Mouse (Mus musculus) adrenal gland (tissue): Measurements from ENCODE around the gene Coq4.

Experiments used
- intact Hi-C: fragments of 180-260 bp; cut with DNase I; formaldehyde crosslinking; loops from one replicate; pipeline ENCODE4 v1.15.1; 2025
- microRNA-seq, 2 experiments: library from miRNA; unstranded; fragments of <30 nt; microRNA quantifications; one replicate each; pipeline ENCODE4; 2019

Coq4 gene

DNA sequence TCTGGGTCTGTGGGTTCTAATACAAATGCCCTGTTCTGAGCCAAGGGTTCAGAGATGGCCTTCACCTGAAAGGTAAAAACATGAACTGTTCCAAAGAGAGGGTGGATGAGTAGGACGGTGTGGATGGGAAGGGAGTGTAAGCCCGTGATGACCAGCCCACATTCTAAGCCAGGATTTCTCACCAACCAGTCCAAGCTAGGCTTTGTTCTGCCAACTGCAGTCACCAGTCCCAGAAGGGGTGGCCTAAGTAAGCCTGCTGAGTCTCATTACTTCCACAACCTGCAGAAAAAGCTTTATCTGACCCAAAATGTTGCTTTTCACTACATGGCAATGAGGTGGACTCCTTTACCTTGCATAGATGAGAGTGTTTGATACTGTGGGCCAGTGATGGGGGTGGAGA is 56.8 kb downstream of the Coq4 start:
- intact Hi-C loops = no loop called here

- intact Hi-C loops = no loop called here
These were observed 57.4 kb downstream of the Coq4 start for GRCm38 (mm10) chr2:29844661-29845060.

DNA sequence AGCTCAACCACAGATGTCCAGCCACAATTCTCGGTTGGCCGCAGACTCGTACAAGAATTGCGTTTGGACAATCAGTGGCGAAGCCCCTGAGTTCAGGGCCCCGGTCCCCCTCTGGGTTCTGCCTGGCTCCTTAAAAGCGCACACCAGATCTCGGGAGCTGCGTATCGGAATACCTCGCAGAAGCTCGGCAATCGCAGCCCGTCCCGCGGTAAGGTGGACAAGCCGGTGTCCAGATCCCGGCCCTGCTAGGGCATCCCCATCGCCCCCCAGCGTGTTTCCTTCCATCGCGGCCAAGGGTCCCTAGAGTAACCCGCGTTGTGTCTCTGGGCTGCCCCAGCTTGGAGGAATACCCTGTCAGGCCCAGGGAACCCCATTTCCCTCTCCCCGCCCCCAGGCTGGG is 58.3 kb downstream of the Coq4 start:
- intact Hi-C loops = no loop called here

DNA sequence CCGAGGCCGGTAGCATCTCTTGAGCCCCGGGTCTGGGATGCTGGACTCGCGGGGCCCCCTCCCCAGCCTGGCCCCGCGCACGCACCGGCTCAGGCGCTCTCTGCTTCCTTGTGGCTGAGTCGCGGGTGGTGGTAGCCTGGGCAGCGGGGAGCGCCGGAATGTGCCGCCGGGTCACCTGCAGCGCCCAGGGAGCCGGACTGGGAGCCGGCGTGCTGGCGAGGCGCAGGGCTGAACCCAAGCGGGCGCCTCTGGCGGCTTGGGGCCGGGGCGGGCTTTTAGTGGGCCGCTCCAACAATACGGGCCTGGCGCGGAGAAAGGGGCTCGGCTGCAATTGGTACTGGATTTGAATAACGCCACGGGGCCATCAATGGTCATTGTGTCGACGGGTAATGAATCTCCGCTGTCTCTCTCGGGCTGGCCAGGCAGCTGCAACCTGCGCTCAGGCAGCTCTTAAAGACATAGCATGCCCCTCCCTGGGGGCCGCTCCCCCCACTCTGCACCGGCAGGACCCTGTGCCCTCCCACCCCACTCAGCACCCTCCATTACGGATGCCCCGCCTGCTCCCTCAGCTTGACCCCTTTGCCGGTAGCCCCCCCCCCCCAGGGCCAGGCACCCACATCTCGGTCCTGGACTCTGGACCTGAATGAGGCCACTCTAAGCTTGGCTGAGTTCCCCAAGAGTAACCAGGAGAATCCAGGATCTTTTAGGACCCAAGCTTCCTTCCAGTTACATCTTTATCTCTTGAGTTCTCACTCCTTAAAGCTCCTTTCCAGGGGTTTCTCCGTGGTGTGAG is 59.0 kb downstream of the Coq4 start:
- intact Hi-C loops = no loop called here

DNA sequence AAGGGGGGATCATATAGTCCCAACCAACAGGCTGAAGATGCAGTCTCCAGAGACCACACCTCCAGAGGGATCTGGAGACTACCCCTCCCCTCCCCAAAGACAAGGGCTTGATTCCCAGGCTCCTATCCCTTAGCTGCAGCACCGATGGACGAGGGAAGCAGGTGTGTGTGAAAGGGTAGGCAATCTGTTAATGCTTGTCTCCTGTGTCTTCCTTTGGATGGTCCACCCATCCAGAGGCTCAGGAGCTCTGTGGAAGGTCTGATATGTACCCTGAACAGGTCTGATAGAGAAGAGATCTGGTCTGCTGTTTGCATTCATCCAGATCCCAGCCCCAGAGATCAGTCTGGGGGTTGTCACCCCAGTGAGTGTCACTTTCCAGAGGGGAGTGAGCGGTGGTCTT is 59.6 kb downstream of the Coq4 start:
- intact Hi-C loops = no loop called here

Small RNA genes lying within 50 kb of the gene (microRNA-seq; reads per million reads assigned to microRNA genes)
- gene Mir219a-2 (0 reads per million in 2 experiments), gene Mir219b (0 reads per million in 2 experiments)
